Mouse (Mus musculus) heart, adult 2 months (tissue): ENCODE results near the gene Ptpn23. TPM values are rescaled to one million over a fixed set of nuclear protein-coding genes. Genes with fewer than 3 reads are reported as not detected.

ENCODE experiments used
- DNase-seq, 2 experiments: peaks; one replicate each; pipeline ENCODE4 v3.0.0; 2021
- H3K27ac ChIP-seq: fragments of 200-600 bp; 2 replicates; pipeline ENCODE4 v1.8.1; 2022
- H3K27me3 ChIP-seq: fragments of 200-500 bp; 2 replicates; pipeline ENCODE4 v1.6.1; 2012; ENCODE audit warnings: mild to moderate bottlenecking, low read length, inconsistent platforms, mixed read lengths; ENCODE audit not compliant: control insufficient read depth, insufficient read depth
- H3K36me3 ChIP-seq: fragments of 200-500 bp; 2 replicates; pipeline ENCODE4 v1.6.1; 2012; ENCODE audit warnings: low read length, inconsistent platforms; ENCODE audit not compliant: control insufficient read depth, insufficient read depth
- H3K4me1 ChIP-seq: fragments of 200-500 bp; 2 replicates; pipeline ENCODE4 v1.6.1; 2011; ENCODE audit warnings: low read length; ENCODE audit not compliant: control insufficient read depth, insufficient read depth
- H3K4me3 ChIP-seq: fragments of 200-600 bp; 2 replicates; pipeline ENCODE4 v1.8.1; 2022
- H3K79me2 ChIP-seq: fragments of 200-500 bp; replicated peaks from 2 replicates; pipeline ENCODE4 v1.6.1; 2012; ENCODE audit warnings: mild to moderate bottlenecking, inconsistent platforms, low read length, moderate library complexity, mixed read lengths; ENCODE audit not compliant: control insufficient read depth, insufficient read depth
- H3K9ac ChIP-seq: fragments of 200-500 bp; 2 replicates; pipeline ENCODE4 v1.6.1; 2012; ENCODE audit warnings: low read depth, mild to moderate bottlenecking, control low read depth, inconsistent platforms, low read length, mixed read lengths
- CTCF ChIP-seq: fragments of 200-600 bp; IDR thresholded peaks from 2 replicates; pipeline ENCODE4 v1.8.1; 2022; ENCODE audit warnings: antibody characterized with exemption, mild to moderate bottlenecking, moderate library complexity
- EP300 ChIP-seq: fragments of 200-500 bp; IDR thresholded peaks from 2 replicates; pipeline ENCODE4 v1.6.1; 2011; ENCODE audit warnings: low read depth, low read length, control low read depth; ENCODE audit not compliant: insufficient read depth
- POLR2A ChIP-seq: fragments of 200-500 bp; IDR thresholded peaks from 2 replicates; pipeline ENCODE4 v1.6.1; 2011; ENCODE audit warnings: mild to moderate bottlenecking, low read depth, low read length, control low read depth; ENCODE audit not compliant: insufficient read depth
- WGBS: fragments of 180-500 bp; shearing (Covaris S2); methylation state at CpG from one replicate; pipeline ENCODE4 v1.1.7; 2018; 5-methylcytosine and 5-hydroxymethylcytosine counted together
- intact Hi-C: fragments of 180-260 bp; cut with DNase I; formaldehyde crosslinking; loops from one replicate; pipeline ENCODE4 v1.15.1; 2025
- polyA plus RNA-seq: library from polyadenylated mRNA; depleted of rRNA; stranded (reverse); fragments of >200 nt; gene quantifications from 2 replicates; pipeline ENCODE4 v1.2.3, GENCODE M21; 2012
- total RNA-seq, 2 experiments: library from RNA; stranded (reverse); gene quantifications; 2 replicates each; pipeline ENCODE4 v1.2.3; 2021

Ptpn23 gene
- total and polyA plus RNA-seq, 3 experiments: 12.9 to 15.4 (median 15.2) TPM

- no peak for DNase-seq
- Histone ChIP-seq H3K27me3 (no peaks in the 10 kb centered on the region), H3K4me1 (peaks cover 4% of the 10 kb centered on the region), H3K27ac (no peak overlapping the region), H3K4me3 (no peak overlapping the region), H3K36me3 (no peaks in the 10 kb centered on the region), H3K9ac (no peak overlapping the region), H3K79me2 (no peaks in the 10 kb centered on the region)
- intact Hi-C loops: no loop called here
- 88% methylated on average over 10 of the region's 10 CpGs for WGBS
- TF ChIP-seq CTCF (no peak), POLR2A (no peak), EP300 (no peak)
These were observed 45.7 kb downstream of the Ptpn23 start for GRCm38 (mm10) chr9:110362337-110362736.

- intact Hi-C loops: no loop called here
- no peaks in the 10 kb centered on the region for H3K79me2 ChIP-seq
These were observed 46.7 kb downstream of the Ptpn23 start for GRCm38 (mm10) chr9:110361299-110361698.

GRCm38 (mm10) chr9:110358341-110358740, 49.7 kb downstream of the Ptpn23 start:
- Histone ChIP-seq H3K9ac (no peak overlapping the region), H3K27me3 (no peaks in the 10 kb centered on the region), H3K4me1 (peaks cover 2% of the 10 kb centered on the region; the same call in 1 of the 2 replicates), H3K4me3 (no peak overlapping the region), H3K27ac (no peak overlapping the region), H3K36me3 (no peaks in the 10 kb centered on the region; the same call in 1 of the 2 replicates), H3K79me2 (no peaks in the 10 kb centered on the region)
- WGBS: 88% methylated on average over 2 of the region's 2 CpGs
- TF ChIP-seq POLR2A (no peak), EP300 (no peak), CTCF (no peak)
- intact Hi-C loops: no loop called here
- no peak for DNase-seq

More at GRCm38 (mm10) chr9:110361299-110361698, 46.7 kb downstream of the Ptpn23 start:
- DNase-seq: no peak
- H3K9ac ChIP-seq: no peak overlapping the region
- no peak for TF ChIP-seq POLR2A
- TF ChIP-seq EP300: no peak
- TF ChIP-seq CTCF: no peak
- H3K4me1 ChIP-seq: no peaks in the 10 kb centered on the region
- no peak overlapping the region for H3K4me3 ChIP-seq
- no peak overlapping the region for H3K27ac ChIP-seq
- no peaks in the 10 kb centered on the region for H3K27me3 ChIP-seq
- no peaks in the 10 kb centered on the region; the same call in 1 of the 2 replicates for H3K36me3 ChIP-seq
- WGBS: 74% methylated on average over 12 of the region's 12 CpGs

- no peak overlapping the region for H3K27ac ChIP-seq
- intact Hi-C loops: no loop called here
- TF ChIP-seq EP300: no peak
- TF ChIP-seq CTCF: no peak
- no peak for TF ChIP-seq POLR2A
- DNase-seq: no peak
- no peak overlapping the region for H3K4me3 ChIP-seq
- no peaks in the 10 kb centered on the region; the same call in 1 of the 2 replicates for H3K36me3 ChIP-seq
- no peak overlapping the region for H3K9ac ChIP-seq
- H3K27me3 ChIP-seq: no peaks in the 10 kb centered on the region
- WGBS: 74% methylated on average over 8 of the region's 8 CpGs
- H3K79me2 ChIP-seq: no peaks in the 10 kb centered on the region
- H3K4me1 ChIP-seq: peaks cover 2% of the 10 kb centered on the region; the same call in 1 of the 2 replicates
These were observed 55.9 kb downstream of the Ptpn23 start for GRCm38 (mm10) chr9:110351932-110352632.

- no peak overlapping the region for H3K9ac ChIP-seq
- no peaks in the 10 kb centered on the region for H3K27me3 ChIP-seq
- WGBS: 81% methylated on average over 2 of the region's 2 CpGs
- no peak for TF ChIP-seq CTCF
- TF ChIP-seq EP300: no peak
- no peak for TF ChIP-seq POLR2A
- H3K79me2 ChIP-seq: no peaks in the 10 kb centered on the region
- no peak for DNase-seq
- H3K4me3 ChIP-seq: no peak overlapping the region
- no peaks in the 10 kb centered on the region; the same call in 1 of the 2 replicates for H3K36me3 ChIP-seq
- intact Hi-C loops: no loop called here
- no peak overlapping the region for H3K27ac ChIP-seq
- H3K4me1 ChIP-seq: peaks cover 2% of the 10 kb centered on the region; the same call in 1 of the 2 replicates
These were observed 56.7 kb downstream of the Ptpn23 start for GRCm38 (mm10) chr9:110351350-110351749.

- no peak overlapping the region for H3K4me3 ChIP-seq
- no peak for DNase-seq
- H3K79me2 ChIP-seq: no peaks in the 10 kb centered on the region; the same call in 1 of the 2 replicates
- no peaks in the 10 kb centered on the region for H3K27me3 ChIP-seq
- H3K9ac ChIP-seq: no peak overlapping the region
- peaks cover 2% of the 10 kb centered on the region; the same call in 1 of the 2 replicates for H3K4me1 ChIP-seq
- H3K27ac ChIP-seq: no peak overlapping the region
- intact Hi-C loops: no loop called here
- no peaks in the 10 kb centered on the region for H3K36me3 ChIP-seq
- 83% methylated on average over 5 of the region's 5 CpGs for WGBS
- TF ChIP-seq POLR2A: no peak
- TF ChIP-seq CTCF: no peak
- TF ChIP-seq EP300: no peak
These were observed 57.4 kb downstream of the Ptpn23 start for GRCm38 (mm10) chr9:110350612-110351011.
